Mouse (Mus musculus) kidney, postnatal 14 days (tissue): Measurements from ENCODE around the gene Pomt1.
A peak's percentile ranks its signal among the peaks of the same experiment; 100 is the strongest.

Experiments
- DNase-seq: peaks from one replicate; pipeline ENCODE4 v3.0.0; 2022; ENCODE audit warnings: mixed read lengths

Pomt1 gene

GRCm38 (mm10) chr2:32222057-32222456 lies 14.3 kb upstream of the Pomt1 start:
- DNase-seq: no peak

- DNase-seq: no peak
Observed at GRCm38 (mm10) chr2:32235433-32235832, 957 bp upstream of the Pomt1 start.

DNA sequence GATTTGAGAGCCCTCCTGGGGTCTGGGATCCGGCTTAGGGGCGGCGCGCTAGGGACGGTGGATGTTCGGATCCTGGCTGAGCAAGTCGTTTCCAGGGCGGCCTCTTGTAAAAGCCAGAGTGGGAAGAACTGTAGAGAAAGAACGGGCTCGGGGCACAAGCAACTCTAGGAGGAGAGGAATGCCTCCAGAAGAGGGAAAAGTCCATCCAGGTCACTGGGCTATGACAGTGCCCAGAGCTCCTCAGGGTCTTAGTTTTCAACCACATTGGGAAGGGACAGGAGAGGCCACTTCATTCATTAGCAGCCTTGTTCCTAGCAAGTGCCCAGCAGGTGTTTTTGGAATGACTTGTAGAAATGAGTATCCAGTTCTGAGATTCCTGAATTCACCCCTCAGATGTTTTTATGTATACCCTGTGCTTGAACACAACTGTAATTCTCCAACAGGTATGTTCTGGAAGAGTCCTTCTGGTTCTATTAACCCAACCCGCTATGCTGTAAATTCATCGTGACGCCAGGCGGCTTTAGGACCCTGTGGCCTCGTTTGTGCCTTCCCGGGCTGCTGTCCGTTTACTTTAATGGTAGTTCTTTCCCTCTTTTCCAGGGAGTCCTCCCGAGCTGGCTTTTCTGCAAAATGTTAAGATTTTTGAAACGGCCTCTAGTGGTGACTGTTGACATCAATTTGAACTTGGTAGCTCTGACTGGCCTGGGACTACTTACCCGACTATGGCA lies 534 bp downstream of the Pomt1 start:
- DNase-seq: peak; percentile 72

DNA sequence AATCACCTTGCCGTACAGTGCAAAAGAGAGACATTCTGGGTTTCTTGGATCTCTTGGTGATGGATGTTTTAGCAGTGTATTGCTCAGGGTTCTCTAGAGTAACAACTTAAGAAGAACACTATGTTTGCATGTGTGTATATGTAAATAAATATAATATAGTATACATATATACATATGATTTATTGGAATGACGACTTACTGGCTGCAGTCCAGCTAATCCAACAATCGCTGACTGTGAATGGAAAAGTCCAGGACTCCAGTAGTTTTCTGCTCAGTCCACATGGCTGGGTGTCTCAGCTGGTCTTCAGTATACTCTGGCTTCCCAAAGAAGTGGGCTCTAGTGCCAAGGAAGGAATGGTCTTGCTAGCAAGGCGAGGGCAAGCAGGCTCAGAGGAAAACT lies 1.2 kb downstream of the Pomt1 start:
- DNase-seq: no peak

DNA sequence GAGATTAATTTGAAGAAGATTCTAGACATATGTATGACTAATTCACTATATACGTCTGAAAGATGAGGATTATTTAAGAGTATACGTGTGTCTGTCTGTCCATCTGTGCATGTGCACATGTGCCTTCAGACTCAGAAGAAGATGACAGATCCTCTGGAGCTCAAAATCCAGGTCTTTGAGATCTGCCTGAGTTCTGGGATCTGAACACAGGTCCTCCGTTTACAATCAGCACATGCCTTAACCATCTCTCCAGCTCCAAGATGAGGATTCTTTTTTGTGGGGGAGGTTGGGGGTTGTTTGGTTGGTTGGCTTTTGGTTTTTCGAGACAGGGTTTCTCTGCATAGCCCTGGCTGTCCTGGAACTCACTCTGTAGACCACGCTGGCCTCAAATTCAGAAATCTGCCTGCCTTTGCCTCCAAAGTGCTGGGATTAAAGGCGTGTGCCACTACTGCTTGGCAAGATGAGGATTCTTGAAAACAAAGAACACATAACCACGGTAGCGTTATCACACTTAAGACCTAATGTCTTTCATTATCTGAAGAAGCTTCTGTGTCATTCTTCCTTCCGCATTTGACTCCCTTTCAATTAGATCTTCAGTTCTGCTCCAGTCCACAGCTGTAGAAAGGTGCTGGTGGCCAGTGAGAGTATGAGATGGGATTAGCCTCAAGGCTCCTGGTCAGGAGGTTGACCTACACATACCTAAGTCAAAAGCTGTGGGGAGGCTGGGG lies 2.5 kb downstream of the Pomt1 start:
- DNase-seq: no peak

- DNase-seq: no peak
Observed at GRCm38 (mm10) chr2:32240591-32240990, 4.2 kb downstream of the Pomt1 start.

DNA sequence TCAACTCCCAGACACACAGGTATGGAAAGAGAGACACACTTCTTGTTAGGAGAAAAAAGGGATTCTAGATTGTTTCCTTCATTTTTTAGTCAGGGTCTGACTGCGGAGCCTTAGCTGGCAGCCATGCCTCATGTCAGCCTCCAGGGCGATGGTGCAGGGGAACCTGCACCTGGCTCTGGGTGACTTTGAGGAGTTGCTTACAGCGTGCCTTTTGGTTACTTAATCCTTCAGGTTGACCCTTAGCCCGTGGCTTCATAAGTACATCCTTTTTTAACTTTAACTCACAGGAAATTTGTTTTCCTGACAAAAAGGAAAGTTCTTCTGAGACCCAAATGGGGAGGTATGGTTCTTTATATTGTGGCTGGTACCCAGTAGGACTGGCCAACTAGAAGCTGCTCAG lies 6.6 kb downstream of the Pomt1 start:
- DNase-seq: no peak

DNA sequence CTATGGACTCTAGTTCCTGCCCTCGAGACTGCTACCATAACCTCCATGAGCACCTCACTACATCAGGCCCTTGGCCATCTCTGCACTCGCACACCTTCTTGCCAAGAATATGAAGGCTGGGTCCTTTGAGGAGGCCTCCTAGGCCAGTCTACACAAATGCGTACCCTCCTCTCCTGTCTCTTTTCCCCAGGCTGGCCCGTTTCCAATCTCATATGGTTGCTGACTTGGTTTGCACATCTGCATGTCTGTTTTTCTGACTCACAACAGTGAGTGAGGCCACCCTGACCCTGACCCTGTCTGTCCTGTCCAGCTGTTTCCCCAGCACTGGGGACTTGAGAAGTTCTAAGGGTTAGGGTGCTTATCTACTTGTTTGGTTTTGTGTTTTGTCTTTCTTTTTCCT lies 10.4 kb downstream of the Pomt1 start:
- no peak for DNase-seq

- peak; percentile 23 for DNase-seq
Observed at GRCm38 (mm10) chr2:32248377-32249361, 12.3 kb downstream of the Pomt1 start.

GRCm38 (mm10) chr2:32251791-32252527 lies 15.6 kb downstream of the Pomt1 start:
- no peak for DNase-seq

GRCm38 (mm10) chr2:32252658-32253057 lies 16.3 kb downstream of the Pomt1 start:
- no peak for DNase-seq

DNA sequence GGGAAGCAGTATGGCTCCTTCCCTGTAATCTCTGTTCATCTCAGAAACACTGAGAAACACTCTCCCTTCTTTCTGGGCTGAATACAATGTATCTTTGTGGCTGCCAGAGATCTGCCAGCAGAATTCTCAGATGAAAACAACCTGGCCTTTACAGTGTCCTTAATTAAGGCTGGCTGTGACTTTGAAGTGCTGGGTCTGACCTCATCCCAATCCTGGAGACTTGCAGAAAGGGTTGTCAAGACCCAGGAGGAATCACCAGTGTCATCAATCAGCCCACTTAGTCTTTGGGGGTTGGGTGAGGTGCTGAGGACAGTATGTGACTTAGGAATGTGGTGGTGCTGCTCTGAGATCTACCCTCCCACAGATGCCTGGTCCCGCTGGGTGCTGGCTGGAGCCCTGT lies 17.0 kb downstream of the Pomt1 start:
- DNase-seq: no peak

DNA sequence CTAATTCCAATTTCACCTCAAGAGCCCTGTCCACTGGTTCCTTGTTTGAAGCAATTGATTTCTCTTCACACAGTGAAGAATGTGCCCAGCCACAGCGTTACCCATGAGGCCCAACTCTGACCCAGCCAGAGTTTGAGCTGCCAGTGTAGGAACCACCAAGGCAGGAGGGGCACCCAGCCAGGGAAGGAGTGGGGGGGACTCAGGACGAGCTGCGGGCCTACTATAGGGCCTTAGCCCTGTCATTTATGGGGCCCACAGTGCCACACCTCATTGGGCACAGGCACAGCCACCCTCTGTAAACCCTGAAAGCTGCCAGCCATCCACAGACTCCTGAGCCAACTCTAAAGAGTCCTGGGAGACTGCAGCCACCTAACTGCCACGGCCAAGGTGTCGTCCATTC lies 18.2 kb downstream of the Pomt1 start:
- DNase-seq: no peak

DNA sequence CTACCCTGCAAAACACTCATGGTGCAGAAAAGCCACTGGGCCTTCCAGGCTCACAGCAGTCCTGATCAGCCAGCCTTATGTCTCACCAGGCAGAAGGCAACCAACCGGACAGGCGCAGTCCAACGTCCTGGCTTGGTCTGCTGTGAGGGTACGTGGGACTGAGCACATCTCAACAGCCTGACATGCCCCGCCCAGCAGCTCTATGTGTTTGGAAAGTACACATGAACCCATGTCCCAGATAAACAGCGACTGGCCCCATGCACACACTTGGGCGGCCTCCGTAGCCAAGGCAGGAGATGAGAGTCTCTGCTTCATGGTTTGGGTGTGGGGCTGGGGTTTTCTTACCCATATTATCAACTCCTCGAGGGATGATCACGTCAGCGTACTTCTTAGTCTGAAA lies 19.9 kb downstream of the Pomt1 start:
- no peak for DNase-seq

GRCm38 (mm10) chr2:32258887-32259533 lies 22.6 kb downstream of the Pomt1 start:
- DNase-seq: peak; percentile 71

DNA sequence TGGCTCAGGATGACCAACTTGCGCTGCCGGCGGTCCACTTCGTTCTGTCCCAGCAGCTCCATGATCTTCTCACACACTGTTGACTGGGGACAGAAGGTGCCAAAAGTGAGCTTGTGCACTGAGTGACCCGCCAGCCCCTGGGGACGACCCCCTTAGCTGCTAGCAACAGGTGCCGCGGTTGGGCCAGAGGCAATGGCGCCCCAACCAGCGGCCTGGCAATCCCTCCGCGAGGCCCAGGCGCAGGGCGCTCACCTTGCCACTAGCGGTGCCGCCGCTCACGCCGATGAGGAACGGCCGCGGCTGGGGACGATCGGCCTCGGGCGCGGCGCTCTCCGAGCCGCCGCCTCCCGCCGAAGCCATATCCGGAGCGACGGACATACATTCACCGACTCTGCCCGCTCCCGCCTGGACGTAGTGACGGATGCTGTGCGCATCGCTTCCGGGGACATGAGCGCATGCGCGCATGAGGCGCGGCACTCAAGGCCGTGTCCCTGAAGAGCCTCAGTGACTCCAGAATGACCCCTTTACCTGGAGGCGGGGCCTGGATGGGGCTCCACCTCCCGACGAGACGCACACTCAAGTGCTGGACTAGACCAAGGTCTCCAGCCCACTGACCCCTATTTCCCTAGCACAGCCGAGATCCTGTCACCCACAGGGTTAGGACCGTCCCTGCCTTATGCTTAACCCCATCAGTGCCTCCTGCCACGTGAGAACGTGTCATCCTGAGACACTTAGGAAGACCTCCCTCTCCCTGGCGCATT lies 23.4 kb downstream of the Pomt1 start, which contains the start of gene Uck1:
Uck1 (minus strand) TSS at position 503 of the 761 bp plus-strand sequence.
- DNase-seq: peak; percentile 94

- peak; percentile 41 for DNase-seq
Observed at GRCm38 (mm10) chr2:32260635-32261034, 24.2 kb downstream of the Pomt1 start.

DNA sequence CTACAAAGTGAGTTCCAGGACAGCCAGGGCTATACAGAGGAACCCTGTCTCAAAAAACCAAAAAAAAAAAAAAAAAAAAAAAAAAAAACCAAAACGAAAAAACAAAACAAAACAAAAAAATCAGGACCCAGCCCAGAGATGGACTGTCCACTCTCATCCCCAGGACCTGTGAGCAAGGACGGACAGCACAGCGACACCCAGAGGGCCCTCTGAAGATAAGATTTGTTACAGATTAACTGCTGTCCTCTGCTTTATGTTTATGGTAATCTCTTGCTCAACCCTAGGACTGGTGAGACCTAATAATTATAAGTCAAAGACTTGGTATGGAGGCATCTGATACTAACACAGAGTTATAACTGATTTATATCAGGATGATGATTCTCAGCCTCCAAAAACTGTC lies 39.4 kb downstream of the Pomt1 start:
- DNase-seq: no peak

DNA sequence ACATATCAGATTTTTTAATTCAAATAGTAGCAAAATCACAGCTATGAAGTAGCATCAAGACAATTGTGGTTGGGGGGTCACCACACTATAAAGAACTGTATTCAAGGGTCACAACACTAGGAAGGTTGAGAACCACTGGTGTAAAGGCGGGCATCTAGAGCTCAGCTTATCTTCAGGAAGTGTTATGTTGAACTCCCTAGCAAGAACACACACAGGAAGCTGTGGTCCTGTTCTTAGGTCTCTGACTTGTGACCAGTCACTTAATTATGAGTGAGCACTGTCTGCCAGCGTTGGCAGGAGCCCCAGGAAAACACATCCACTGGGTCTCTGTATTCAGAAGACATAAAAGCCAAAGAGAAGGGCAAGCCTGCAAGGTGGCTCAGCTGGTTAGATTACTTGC lies 45.9 kb downstream of the Pomt1 start:
- DNase-seq: no peak

- DNase-seq: peak; percentile 73
Observed at GRCm38 (mm10) chr2:32282727-32283126, 46.3 kb downstream of the Pomt1 start.

DNA sequence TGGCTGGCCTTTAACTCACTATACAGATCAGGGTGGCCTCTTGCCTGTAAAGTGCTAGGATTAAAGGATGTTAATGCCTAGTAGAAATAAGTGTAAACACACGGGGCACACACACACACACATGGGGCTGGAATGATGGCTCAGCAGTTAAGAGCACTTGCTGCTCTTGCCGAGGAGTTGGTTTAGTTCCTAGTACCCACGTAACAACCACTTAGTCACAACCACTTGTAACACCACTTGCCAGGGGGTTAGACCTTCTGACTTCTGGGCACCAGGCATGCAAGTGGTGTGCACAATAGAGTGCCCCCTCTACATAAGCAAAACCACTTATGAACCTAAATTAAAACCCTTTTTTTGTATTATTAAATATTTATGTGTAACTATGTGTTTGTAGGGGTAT lies 47.6 kb downstream of the Pomt1 start:
- DNase-seq: no peak
